Mouse (Mus musculus) lung, adult 2 months (tissue): ENCODE results near the gene Ptgr1.

Source experiments
- CTCF ChIP-seq: fragments of 200-500 bp; IDR thresholded peaks from 2 replicates; pipeline ENCODE4 v1.5.1; 2011; ENCODE audit warnings: mild to moderate bottlenecking, low read length, control low read depth; ENCODE audit not compliant: insufficient read depth
- POLR2A ChIP-seq: fragments of 200-500 bp; IDR thresholded peaks from 2 replicates; pipeline ENCODE4 v1.6.1; 2011; ENCODE audit warnings: low read depth, mild to moderate bottlenecking, control low read depth, low read length, borderline replicate concordance; ENCODE audit errors: extremely low read depth

GRCm38 (mm10) chr4:58975711-58976110 lies 11.2 kb downstream of the Ptgr1 start:
- TF ChIP-seq POLR2A, result no peak
- no peak for TF ChIP-seq CTCF
